Mouse (Mus musculus) ES-Bruce4 (cell line): ENCODE data around the gene Capn11.

Experiments
- CTCF ChIP-seq: IDR thresholded peaks from one replicate; pipeline ENCODE4 v1.8.1; 2011; ENCODE audit warnings: low read depth, low read length
- EP300 ChIP-seq: IDR thresholded peaks from 2 replicates; pipeline ENCODE4 v1.6.1; 2011; ENCODE audit warnings: low read depth, low read length; ENCODE audit not compliant: insufficient read depth

DNA sequence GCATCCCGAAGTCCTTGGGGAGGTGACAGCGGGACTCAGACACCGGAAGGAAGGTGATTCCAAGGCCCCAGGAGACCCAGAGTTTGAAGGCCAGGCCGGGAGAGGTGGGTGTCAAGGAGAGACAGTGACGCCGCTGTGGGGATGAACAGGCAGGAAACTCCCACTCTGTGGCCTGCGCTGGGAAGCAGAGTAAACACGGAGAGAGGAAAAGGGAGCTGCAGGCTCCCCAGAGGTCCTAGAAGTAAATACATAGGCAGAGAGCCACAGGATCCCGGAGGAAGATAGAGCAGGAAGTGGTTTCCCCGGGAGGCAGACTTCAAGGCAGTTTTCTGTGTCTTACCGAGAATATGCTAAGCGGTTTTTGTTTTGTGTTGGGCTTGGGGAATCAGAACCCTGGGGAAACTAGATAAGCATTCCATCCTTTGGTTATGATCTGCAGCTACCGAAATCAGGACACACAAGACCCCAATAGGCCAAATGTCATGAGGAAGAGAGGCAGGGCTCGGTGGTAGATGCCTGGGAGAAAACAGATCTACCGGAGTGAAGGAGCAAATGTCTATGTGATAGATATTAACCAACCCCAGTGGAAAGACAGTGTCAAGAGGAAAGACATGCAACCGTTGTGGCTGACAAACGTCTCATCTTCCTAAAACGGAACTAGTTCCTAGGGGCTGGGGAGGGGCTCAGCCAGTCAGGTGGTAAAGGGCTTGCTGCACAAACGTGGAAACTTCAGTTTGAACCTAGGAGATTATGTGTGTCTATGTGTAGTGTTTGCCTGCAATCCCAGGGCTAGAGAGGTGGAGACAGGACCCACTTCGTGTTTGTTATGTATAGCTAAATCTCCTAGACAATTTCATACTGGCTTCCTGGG, 39.5 kb downstream of the Capn11 start:
- no peak for TF ChIP-seq EP300
- TF ChIP-seq CTCF, result no peak
